Mouse (Mus musculus): Measurements from ENCODE around the gene Ikbke.

Ikbke gene

DNA sequence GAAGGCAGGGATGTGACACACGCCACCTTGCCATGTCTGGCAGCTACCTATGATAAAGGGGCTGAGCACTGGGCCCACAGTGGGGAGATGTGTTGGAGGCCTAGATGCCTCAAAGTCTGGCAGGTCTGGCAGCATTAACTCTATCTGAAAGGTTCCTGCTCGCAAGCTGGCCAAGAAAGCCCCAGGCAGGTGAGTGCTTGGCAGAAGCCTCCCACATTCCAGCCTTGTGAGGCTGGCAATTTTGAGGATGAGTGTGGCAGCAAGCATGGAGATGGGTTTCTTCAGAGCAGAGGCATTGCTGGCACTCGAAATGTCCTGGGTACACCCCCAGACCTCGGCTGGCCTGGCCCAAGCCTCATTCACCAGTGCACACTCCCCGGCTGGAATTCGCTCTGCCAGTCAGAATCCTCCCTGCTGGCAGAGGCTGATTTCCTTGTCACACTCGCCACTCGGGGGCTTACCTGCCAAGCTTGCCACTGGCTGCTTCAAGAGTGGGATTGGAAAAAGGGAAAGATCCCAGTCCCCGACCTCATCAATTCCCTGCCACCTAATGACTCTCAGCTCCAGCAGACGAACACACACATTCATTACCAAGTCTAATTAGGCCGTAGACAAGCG, 39.7 kb downstream of the Ikbke start:
- DNase-seq (ENCODE audit: low read depth, low spot score), result no peak

DNA sequence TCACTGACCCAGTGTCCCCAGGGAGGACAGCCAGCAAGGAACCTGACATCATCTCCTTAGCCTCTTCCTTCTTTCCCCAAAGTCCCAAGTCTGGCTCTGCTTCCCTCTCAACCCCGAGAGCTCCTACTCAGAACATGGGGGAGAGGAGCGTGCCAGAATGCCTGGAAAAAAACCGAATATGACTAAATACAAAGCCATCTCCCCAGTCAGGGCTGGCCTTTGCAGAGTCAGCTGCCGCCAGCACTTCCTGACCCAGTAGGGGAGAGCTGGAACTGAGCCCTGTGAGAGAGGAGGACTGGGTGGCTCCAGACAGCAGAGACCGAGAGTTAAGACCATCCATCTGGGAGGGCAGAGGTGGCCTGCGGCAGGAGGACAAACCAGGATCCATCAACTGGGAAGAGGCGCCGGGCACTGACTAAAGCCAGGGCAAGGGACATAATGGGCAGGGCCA, 40.5 kb downstream of the Ikbke start:
- DNase-seq (ENCODE audit: low read depth, low spot score), result no peak

DNA sequence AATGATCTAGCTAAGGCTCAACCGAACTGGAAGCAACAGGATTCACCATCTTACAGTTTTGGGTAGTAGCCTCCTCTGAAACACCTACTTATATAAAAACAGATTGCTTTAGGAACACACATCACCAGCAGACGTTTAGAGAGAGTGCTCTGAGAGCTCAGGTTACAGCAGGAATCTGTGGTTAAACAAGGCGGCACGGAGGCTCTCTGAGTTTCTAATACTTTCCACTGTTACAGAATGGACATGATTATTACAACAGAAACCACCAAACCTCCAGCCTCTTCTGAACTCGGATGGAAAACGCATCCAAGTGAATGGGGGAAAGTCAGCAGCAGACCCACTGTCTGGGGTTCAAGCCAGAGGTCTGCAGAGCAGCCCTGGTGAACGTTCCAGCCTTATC, 43.3 kb downstream of the Ikbke start:
- no peak for DNase-seq (ENCODE audit: low read depth, low spot score)

DNA sequence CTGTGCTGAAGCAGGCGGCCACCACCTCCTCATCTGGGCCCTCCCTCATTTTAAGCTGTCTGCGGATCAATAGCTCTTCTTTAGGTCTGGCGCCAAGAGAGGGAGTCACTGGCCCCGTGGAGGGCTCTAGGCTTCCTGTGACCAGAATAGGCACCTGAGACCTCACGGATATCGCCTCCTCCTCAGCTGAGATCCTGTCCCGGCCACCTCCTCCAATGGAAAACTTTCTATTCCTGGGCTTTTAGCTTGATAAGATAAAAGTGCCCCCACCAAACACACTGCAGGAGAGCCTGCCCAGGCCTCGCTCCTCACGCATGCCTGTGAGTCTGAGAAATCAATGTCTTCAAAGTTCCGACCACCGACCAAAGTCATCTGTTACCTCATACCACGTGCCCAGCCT, 45.9 kb downstream of the Ikbke start:
- DNase-seq (ENCODE audit: low read depth, low spot score), result no peak

DNA sequence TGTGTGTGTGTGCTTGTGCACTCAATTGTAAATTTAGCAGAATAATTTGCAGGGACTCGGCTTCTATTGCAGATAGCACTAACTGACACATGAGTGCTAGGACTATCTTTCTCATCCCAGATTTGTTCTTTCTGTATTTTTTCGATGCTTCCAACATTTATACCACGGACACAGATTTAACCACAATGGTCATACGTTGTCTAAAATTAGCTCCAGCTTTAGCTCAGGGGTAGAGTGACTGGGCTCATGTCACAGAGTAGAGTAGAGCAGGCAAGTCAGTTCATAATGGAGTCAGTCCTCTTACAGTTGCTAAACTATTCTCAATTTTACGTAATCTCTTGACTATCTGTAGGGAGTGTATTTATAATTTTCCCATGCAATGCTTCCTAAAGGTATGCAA, 50.7 kb downstream of the Ikbke start:
- no peak for DNase-seq (ENCODE audit: low read depth, low spot score)

DNA sequence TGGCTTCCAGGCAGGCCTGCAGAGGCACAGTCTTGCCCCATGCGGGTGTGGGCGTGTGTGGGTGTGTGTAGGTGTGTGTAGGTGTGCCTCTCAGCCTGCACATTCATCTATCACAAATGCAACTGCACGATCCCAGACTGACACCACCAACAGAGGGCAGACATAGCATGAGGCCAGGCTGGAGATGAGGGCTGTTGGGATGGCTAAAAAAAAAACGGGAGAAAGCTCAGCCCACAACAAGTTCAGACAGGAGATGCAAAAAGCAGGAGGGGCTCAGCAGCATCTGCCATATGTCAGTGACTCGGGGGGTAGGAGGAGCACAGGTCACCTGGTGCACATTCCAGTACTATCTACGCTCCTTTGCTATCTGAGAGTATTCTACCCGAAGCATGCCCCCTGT, 51.2 kb downstream of the Ikbke start:
- peak; percentile 34 for DNase-seq (ENCODE audit: low read depth, low spot score)

DNA sequence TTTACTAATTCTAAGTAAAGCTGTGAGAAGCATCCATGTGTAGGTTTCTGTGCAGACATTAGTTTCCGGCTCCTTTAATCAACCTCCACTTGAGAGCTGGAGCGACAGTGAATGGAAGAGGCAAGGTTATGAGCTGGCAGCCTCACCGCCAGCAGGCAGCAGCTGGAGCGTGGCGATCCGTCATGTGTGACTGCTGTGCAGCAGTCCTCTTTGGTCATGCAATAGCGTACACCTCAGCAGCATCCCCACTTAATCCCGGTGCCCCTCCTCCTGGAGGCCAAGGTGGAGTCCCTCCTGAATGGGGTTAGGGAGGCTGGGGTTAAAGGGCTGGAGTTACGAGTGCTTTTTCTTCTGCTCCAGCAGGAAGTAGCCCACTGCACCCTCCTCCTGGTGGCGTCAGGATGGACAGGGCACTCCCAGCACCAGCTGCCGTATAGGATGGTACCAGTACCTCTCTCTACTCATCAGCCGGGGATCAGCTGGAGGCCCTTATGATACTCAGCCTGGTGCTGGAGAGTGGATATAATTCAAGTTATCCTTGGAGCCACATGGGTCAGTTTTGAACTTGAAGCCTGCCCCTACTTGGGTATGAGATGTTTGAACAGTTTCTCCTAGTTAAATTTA, 54.4 kb downstream of the Ikbke start:
- DNase-seq (ENCODE audit: low read depth, low spot score), result no peak

DNA sequence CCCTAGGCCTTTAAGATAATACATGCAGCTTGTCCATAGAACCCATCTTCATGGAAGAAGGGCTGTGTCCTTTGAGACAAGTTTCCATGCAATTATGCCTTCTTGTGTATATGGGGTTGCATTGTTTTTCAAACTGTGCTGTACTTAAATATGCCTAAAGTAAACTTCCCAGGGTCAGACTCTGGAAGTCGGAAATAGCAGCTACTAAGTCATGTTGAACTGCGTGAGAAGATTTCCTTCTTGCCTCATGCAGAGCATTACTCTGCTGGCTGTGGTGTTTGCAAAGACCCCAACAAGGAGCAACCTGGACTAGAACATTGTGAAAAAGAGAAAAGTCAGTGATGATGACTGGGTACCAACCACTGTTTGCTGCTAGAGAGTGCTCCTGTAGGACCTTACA, 56.1 kb downstream of the Ikbke start:
- DNase-seq (ENCODE audit: low read depth, low spot score), result no peak

DNA sequence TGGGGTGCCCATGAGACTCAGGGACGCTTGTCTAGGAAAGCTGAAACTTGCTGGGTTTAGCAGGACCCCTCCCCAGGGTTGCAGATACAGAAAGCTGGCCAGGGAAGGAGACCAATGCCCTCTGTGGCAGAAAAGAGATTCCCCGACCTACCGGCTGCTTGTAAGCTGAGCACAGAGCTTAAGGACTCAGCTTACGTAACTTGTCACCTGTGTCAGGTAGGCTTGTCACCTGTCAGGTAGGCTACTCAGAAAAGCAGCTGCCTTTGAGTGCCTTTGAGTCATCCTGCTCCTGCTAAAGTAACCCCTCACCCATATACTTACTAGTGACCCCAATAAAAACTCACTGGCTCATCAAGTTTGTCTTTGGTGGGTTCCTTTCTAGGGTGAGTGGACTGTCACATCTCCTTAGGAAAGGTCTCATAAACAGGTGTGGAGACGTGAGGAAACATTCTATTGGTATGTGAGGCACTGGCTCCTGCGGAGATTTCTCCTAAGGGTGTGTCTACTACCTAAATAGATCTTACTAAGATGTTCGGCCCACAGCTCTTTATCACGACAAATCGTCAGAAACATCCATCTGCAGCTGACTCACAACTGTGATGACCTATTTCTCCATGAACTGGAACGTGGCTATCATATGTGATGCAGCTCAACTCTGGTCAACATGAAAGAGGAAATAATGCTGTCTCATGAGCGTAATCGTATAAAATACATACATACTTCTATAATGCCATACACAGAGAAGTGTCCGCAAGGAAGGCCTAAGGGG, 57.4 kb downstream of the Ikbke start:
- DNase-seq (ENCODE audit: low read depth, low spot score), result no peak

DNA sequence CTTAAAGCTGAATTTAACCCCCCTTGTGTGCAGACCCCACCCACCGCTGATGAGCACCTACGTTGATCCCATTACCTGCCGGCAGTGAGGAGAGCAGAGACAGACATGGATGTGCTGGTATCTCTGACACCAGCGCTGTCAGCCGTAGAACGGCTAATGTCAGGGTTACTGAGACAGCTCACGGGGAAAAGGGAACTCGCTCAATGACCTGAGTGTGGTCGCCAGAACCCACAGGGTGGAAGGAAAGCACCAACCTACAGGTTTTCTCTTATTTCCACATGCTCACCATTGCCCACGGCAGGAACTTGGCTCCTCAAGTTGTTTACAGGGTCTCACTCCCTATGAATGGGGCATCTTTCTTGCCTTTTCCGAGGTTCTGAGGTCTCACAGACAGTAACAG, 60.5 kb downstream of the Ikbke start:
- DNase-seq (ENCODE audit: low read depth, low spot score), result no peak

DNA sequence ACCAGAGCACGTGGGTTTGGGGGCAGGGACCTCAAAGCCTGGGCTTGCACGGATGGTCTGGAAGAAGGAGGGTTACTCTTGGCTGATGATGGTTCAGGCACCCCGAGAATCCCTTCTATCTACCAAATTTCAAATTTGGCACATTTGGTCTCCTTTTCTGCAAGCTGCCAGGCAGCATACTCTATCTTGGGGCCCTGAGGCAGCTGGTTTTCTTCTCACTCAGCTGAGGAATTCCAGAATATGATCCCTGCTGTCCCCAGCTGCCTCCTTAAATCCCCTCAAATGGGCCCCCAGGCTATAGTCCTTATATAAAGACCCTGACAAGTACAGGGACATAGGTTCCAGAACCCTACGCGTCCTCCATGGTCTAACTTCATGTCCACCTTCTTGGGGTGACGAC, 66.0 kb downstream of the Ikbke start:
- DNase-seq (ENCODE audit: low read depth, low spot score), result no peak

DNA sequence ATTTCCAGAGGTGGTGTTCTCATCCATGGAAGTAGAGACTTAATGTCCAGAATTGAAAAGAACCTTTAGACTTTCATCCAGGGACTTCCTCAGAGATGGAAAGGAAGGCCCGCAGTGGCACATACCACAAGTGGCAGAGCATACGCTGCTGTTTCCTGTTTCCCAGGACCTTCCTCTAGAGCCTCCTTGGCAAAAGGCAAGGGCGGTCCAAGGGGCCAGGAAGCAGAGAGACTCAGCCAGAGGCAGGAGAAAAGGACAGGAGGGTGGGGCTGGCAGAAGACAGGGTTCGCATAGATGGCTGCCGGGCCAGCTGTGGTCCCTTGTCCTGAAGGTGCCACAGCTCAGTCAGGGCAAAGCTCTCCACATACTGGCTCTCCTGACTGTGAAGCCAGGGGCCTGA, 66.5 kb downstream of the Ikbke start:
- no peak for DNase-seq (ENCODE audit: low read depth, low spot score)

DNA sequence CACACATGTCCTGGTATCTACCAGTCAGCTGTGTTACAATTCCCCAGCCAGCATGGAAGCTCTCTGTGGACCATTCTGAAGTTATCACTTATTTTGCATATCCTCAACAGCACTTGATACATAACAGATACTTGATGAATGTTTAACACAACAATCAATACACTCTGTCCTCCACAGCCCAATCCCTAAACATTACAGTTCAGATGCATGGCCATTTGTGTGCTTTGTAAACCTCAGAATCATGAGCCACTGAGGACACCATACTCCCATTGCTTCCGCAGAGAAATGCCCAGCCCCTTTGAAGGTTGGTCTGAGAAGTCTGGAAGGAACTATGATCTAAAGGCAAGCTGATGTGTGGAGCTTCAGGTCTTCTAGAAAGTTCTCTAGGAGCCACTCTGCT, 67.8 kb downstream of the Ikbke start:
- no peak for DNase-seq (ENCODE audit: low read depth, low spot score)

DNA sequence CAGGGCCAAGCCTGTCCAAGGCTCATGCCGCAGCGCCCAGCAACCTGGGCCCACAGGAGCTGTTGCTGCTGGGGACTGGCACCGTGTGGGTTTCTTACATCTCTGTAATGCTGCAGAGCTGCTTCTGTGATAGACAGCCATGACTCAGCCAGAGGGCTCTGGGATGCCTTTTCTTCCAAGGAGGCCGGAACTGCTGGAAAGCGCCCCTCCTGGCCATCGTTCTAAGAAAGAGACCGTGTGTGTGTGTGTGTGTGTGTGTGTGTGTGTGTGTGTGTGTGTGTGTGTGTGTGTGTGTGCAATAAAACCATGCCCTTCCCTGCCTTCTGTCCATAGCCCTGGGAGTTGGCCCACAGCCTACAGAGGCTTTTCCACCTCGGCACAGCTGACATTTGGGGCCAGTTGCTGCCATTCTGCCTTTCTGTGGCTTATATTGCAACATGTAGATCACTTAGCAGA, 69.4 kb downstream of the Ikbke start:
- DNase-seq (ENCODE audit: low read depth, low spot score), result no peak

DNA sequence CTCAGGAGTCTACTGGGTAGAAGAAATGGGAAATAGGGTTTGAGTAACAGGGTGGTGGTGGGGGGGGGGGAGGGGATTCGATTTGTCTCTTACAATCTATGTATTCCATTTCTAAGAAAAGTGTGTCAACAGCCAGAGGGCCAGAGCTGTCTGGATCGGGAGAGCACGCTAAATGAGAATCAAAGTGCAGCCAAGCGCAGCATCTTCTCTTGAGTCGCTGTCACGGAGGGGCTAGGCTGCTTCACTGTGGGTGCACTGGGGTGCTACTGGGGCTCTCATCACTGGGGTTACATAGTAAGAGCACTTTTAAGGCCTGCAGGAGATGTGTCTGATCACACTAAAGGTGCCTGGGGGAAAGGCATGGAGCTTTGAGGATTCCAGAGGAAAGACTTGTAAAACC, 70.6 kb downstream of the Ikbke start:
- no peak for DNase-seq (ENCODE audit: low read depth, low spot score)

DNA sequence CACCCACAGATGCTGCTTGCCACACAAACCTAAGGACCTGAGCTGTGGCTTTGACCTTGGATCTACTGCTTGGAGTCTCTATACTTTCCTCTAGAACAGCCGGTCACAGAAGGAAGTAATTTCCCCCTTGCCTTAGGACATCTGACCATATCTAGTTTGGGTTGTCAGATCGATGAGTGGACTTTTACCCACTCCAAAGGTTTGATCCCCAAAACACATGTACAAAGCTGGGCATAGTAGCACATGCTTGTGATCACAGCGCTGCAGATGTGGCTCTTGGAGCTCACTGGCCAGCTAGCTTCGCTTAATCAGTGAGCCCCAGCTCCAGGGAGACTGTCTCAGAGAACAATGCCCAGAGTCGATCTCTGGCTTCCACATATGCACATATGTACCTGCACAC, 71.3 kb downstream of the Ikbke start:
- DNase-seq (ENCODE audit: low read depth, low spot score), result no peak

DNA sequence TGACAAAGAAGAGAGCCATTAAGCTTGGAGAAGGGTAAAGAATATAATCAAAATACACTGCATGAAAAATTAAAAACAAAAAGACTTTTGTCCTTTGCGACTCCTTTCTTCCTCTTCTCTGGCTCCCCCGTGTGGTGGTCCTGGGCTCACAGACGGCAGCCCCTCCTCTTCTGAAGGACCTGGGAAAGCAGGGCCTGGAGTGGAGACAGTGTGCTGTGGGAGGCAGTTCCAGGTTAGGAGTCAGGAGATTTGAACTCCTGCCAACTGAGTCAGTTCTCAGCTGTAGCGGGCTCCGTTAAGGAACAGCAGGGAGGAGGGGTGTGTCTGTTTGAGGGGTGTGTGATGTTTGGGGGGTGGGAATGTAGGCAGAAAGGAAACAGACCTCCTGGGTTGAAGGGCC, 71.9 kb downstream of the Ikbke start:
- DNase-seq (ENCODE audit: low read depth, low spot score), result peak; percentile 51

DNA sequence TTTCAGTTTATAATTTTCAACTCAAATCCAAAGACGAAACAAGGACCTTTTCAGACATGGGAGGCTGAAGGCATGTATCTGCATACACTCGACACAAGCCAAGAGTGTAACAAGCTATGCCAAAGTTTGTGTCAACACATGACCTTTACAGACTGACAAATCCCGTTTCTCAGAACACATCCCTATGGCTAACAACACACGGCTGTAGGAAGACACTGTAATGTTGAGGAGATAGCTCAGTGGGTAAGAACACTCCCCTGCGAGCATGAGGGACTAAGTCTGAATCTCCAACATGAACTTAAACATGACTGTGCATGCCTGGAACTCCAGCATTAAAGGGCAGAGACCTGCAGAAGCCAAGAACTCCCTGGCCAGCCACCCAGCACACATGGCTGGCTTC, 73.1 kb downstream of the Ikbke start:
- no peak for DNase-seq (ENCODE audit: low read depth, low spot score)

DNA sequence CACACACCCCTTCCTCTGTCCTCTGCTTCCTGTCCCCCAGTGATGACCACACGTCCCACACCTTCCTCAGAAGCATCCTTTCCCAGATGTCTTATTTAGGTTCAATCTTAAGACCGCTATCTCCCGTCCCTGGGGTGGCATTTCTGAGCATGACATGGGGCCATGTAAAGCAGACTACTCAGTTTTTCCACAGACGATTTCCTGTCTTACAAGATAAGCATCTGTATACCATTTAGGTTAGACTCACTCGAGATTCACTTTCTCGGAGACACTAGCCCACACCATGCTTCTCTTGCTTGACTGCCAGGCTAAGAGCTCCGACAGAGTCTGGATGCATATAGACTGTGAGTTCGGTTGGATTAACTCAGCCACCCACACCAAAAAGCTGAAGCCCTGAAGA, 74.9 kb downstream of the Ikbke start:
- DNase-seq (ENCODE audit: low read depth, low spot score), result no peak

Measured in ES-CJ7 (cell line).